Mouse (Mus musculus) lung, embryonic 14.5 days (tissue): ENCODE results near the gene Cntnap4. TPM values are rescaled to one million over a fixed set of nuclear protein-coding genes. Genes with fewer than 3 reads are reported as not detected.

Experiments used
- ATAC-seq: fragments of 200-750 bp; cut with Nextera tagmentation; 2 replicates; pipeline ENCODE4 v1.8.0; 2017; ENCODE audit warnings: mild to moderate bottlenecking, moderate TSS enrichment, moderate library complexity; ENCODE audit not compliant: insufficient read depth
- DNase-seq: peaks from one replicate; pipeline ENCODE4 v3.0.0-alpha.2; 2015
- H3K27ac ChIP-seq: fragments of 300-500 bp; sonication (generic); 2 replicates; pipeline ENCODE4 v1.5.1; 2014; ENCODE audit warnings: low read depth, mild to moderate bottlenecking, moderate library complexity
- H3K27me3 ChIP-seq: fragments of 300-500 bp; sonication (generic); 2 replicates; pipeline ENCODE4 v1.6.1; 2014; ENCODE audit warnings: low read length, control low read depth; ENCODE audit not compliant: insufficient read depth
- H3K36me3 ChIP-seq: fragments of 300-500 bp; sonication (generic); 2 replicates; pipeline ENCODE4 v1.6.1; 2014; ENCODE audit warnings: control low read depth; ENCODE audit not compliant: insufficient read depth
- H3K4me1 ChIP-seq: fragments of 300-500 bp; sonication (generic); 2 replicates; pipeline ENCODE4 v1.6.1; 2014; ENCODE audit warnings: antibody characterized with exemption, control low read depth; ENCODE audit not compliant: insufficient read depth
- H3K4me2 ChIP-seq: fragments of 300-500 bp; sonication (generic); 2 replicates; pipeline ENCODE4 v1.6.1; 2014; ENCODE audit warnings: mild to moderate bottlenecking
- H3K4me3 ChIP-seq: fragments of 300-500 bp; sonication (generic); 2 replicates; pipeline ENCODE4 v1.5.1; 2014; ENCODE audit warnings: low read depth, low read length
- H3K9ac ChIP-seq: fragments of 300-500 bp; sonication (generic); 2 replicates; pipeline ENCODE4 v1.6.1; 2014
- H3K9me3 ChIP-seq: fragments of 300-500 bp; sonication (generic); 2 replicates; pipeline ENCODE4 v1.6.1; 2016; ENCODE audit warnings: low read depth, low read length, control low read depth
- CTCF ChIP-seq: IDR thresholded peaks from 2 replicates; pipeline ENCODE4 v1.5.1; 2016; ENCODE audit warnings: antibody characterized with exemption, low read depth
- WGBS: fragments of 180-500 bp; shearing (Covaris S2); extraction: QIAGEN DNeasy Blood & Tissue Kit; methylation state at CpG from one replicate; pipeline ENCODE4 v1.1.7; 2014; 5-methylcytosine and 5-hydroxymethylcytosine counted together
- polyA plus RNA-seq: library from polyadenylated mRNA; unstranded; fragments of >200 nt; fragmentation: Nextera tagmentation; extraction: Ambion mirVana; gene quantifications from 2 replicates; pipeline ENCODE4 v1.2.1, GENCODE M21; 2014

The Cntnap4 gene
- polyA plus RNA-seq, 1 experiment from 2014 or later, result not detected

- Histone ChIP-seq H3K4me2 (no peak overlapping the region), H3K9me3 (no peaks in the 10 kb centered on the region), H3K27me3 (no peaks in the 10 kb centered on the region), H3K9ac (no peak overlapping the region), H3K4me3 (no peak overlapping the region), H3K36me3 (no peaks in the 10 kb centered on the region), H3K27ac (no peak overlapping the region), H3K4me1 (no peaks in the 10 kb centered on the region)
- 92% methylated on average over 1 of the region's 1 CpGs for WGBS
- no peak for TF ChIP-seq CTCF
- DNase-seq (no peak), ATAC-seq (no peak)
These were observed 83.4 kb downstream of the Cntnap4 start for GRCm38 (mm10) chr8:112653276-112653675.

- Histone ChIP-seq H3K4me3 (no peak overlapping the region), H3K27me3 (no peaks in the 10 kb centered on the region), H3K9ac (no peak overlapping the region), H3K4me2 (no peak overlapping the region), H3K36me3 (no peaks in the 10 kb centered on the region), H3K27ac (no peak overlapping the region), H3K4me1 (no peaks in the 10 kb centered on the region), H3K9me3 (no peaks in the 10 kb centered on the region)
- WGBS, result 69% methylated on average over 3 of the region's 3 CpGs
- DNase-seq (no peak), ATAC-seq (no peak)
- TF ChIP-seq CTCF, result no peak
These were observed 84.2 kb downstream of the Cntnap4 start for GRCm38 (mm10) chr8:112653994-112654393.

- H3K27me3 ChIP-seq, result no peaks in the 10 kb centered on the region
- DNase-seq (no peak), ATAC-seq (no peak)
- 61% methylated on average over 3 of the region's 3 CpGs for WGBS
- H3K4me3 ChIP-seq, result no peak overlapping the region
- H3K9ac ChIP-seq, result no peak overlapping the region
- no peak overlapping the region for H3K4me2 ChIP-seq
- H3K9me3 ChIP-seq, result no peaks in the 10 kb centered on the region
- H3K4me1 ChIP-seq, result no peaks in the 10 kb centered on the region
- no peak overlapping the region for H3K27ac ChIP-seq
- no peaks in the 10 kb centered on the region for H3K36me3 ChIP-seq
- TF ChIP-seq CTCF, result no peak
These were observed 94.2 kb downstream of the Cntnap4 start for GRCm38 (mm10) chr8:112664067-112664466.

GRCm38 (mm10) chr8:112674671-112675070 lies 104.8 kb downstream of the Cntnap4 start:
- Histone ChIP-seq H3K36me3 (no peaks in the 10 kb centered on the region), H3K27ac (no peak overlapping the region), H3K27me3 (no peaks in the 10 kb centered on the region), H3K9ac (no peak overlapping the region), H3K4me2 (no peak overlapping the region), H3K4me1 (no peaks in the 10 kb centered on the region), H3K9me3 (no peaks in the 10 kb centered on the region), H3K4me3 (no peak overlapping the region)
- TF ChIP-seq CTCF, result no peak
- DNase-seq (no peak), ATAC-seq (no peak)
- 28% methylated on average over 1 of the region's 1 CpGs for WGBS

GRCm38 (mm10) chr8:112681757-112682156 lies 111.9 kb downstream of the Cntnap4 start:
- Histone ChIP-seq H3K36me3 (no peaks in the 10 kb centered on the region), H3K4me3 (no peak overlapping the region), H3K27me3 (no peaks in the 10 kb centered on the region), H3K4me1 (no peaks in the 10 kb centered on the region), H3K4me2 (no peak overlapping the region), H3K27ac (no peak overlapping the region), H3K9ac (no peak overlapping the region), H3K9me3 (no peaks in the 10 kb centered on the region)
- DNase-seq, result no peak
- no peak for TF ChIP-seq CTCF
- ATAC-seq, result no peak
- 86% methylated on average over 9 of the region's 9 CpGs for WGBS

GRCm38 (mm10) chr8:112695708-112696107 lies 125.9 kb downstream of the Cntnap4 start:
- DNase-seq, result no peak
- H3K4me3 ChIP-seq, result no peak overlapping the region
- no peak overlapping the region for H3K9ac ChIP-seq
- no peak for ATAC-seq
- H3K27me3 ChIP-seq, result no peaks in the 10 kb centered on the region
- H3K4me1 ChIP-seq, result no peaks in the 10 kb centered on the region
- H3K27ac ChIP-seq, result no peak overlapping the region
- no peaks in the 10 kb centered on the region for H3K9me3 ChIP-seq
- no peak for TF ChIP-seq CTCF
- no peak overlapping the region for H3K4me2 ChIP-seq
- no peaks in the 10 kb centered on the region for H3K36me3 ChIP-seq

- H3K9me3 ChIP-seq, result no peaks in the 10 kb centered on the region
- no peak overlapping the region for H3K4me2 ChIP-seq
- H3K4me3 ChIP-seq, result no peak overlapping the region
- no peak overlapping the region for H3K27ac ChIP-seq
- DNase-seq, result no peak
- H3K9ac ChIP-seq, result no peak overlapping the region
- H3K27me3 ChIP-seq, result no peaks in the 10 kb centered on the region
- 84% methylated on average over 3 of the region's 3 CpGs for WGBS
- TF ChIP-seq CTCF, result no peak
- H3K36me3 ChIP-seq, result no peaks in the 10 kb centered on the region
- no peaks in the 10 kb centered on the region for H3K4me1 ChIP-seq
- no peak for ATAC-seq
These were observed 128.3 kb downstream of the Cntnap4 start for GRCm38 (mm10) chr8:112698141-112698540.

GRCm38 (mm10) chr8:112716982-112717381 lies 147.1 kb downstream of the Cntnap4 start:
- no peak for TF ChIP-seq CTCF
- Histone ChIP-seq H3K36me3 (no peaks in the 10 kb centered on the region), H3K4me1 (no peaks in the 10 kb centered on the region), H3K9ac (no peak overlapping the region), H3K27ac (no peak overlapping the region), H3K9me3 (no peaks in the 10 kb centered on the region), H3K4me3 (no peak overlapping the region), H3K4me2 (no peak overlapping the region), H3K27me3 (no peaks in the 10 kb centered on the region)
- 39% methylated on average over 3 of the region's 3 CpGs for WGBS
- ATAC-seq, result no peak
- no peak for DNase-seq
